Mouse (Mus musculus) heart, embryonic 13.5 days (tissue): ENCODE data around the gene Gm10065. TPM values are rescaled to one million over a fixed set of nuclear protein-coding genes. Genes with fewer than 3 reads are reported as not detected.
"Not testable (repeated sequence)": the region's sequence is repeated elsewhere in the genome, so short reads cannot be mapped to it uniquely, and the experiment has no call there.

Experiments
- ATAC-seq: fragments of 200-750 bp; cut with Nextera tagmentation; 2 replicates; pipeline ENCODE4 v1.8.0; 2017; ENCODE audit warnings: moderate TSS enrichment; ENCODE audit not compliant: insufficient number of reproducible peaks, low FRiP score, low TSS enrichment; ENCODE audit errors: extremely low read depth
- H3K27ac ChIP-seq: fragments of 300-500 bp; sonication (generic); replicated peaks from 2 replicates; pipeline ENCODE4 v1.5.1; 2015; ENCODE audit warnings: moderate library complexity, mild to moderate bottlenecking, inconsistent platforms
- H3K27me3 ChIP-seq: fragments of 300-500 bp; sonication (generic); replicated peaks from 2 replicates; pipeline ENCODE4 v1.6.1; 2015; ENCODE audit warnings: mild to moderate bottlenecking, inconsistent platforms
- H3K36me3 ChIP-seq: fragments of 300-500 bp; sonication (generic); 2 replicates; pipeline ENCODE4 v1.6.1; 2015; ENCODE audit warnings: mild to moderate bottlenecking, inconsistent platforms
- H3K4me1 ChIP-seq: fragments of 300-500 bp; sonication (generic); 2 replicates; pipeline ENCODE4 v1.6.1; 2015; ENCODE audit warnings: inconsistent platforms
- H3K4me2 ChIP-seq: fragments of 300-500 bp; sonication (generic); 2 replicates; pipeline ENCODE4 v1.6.1; 2015; ENCODE audit warnings: inconsistent platforms, mild to moderate bottlenecking, moderate library complexity
- H3K4me3 ChIP-seq: fragments of 300-500 bp; sonication (generic); 2 replicates; pipeline ENCODE4 v1.5.1; 2015; ENCODE audit warnings: moderate library complexity, mild to moderate bottlenecking, inconsistent platforms
- H3K9ac ChIP-seq: fragments of 300-500 bp; sonication (generic); 2 replicates; pipeline ENCODE4 v1.6.1; 2015; ENCODE audit warnings: inconsistent platforms, mild to moderate bottlenecking, moderate library complexity
- H3K9me3 ChIP-seq: fragments of 300-500 bp; sonication (generic); 2 replicates; pipeline ENCODE4 v1.6.1; 2016; ENCODE audit warnings: inconsistent platforms
- WGBS: fragments of 180-500 bp; shearing (Covaris S2); methylation state at CpG from one replicate; pipeline ENCODE4 v1.1.7; 2015; ENCODE audit warnings: mixed read lengths; 5-methylcytosine and 5-hydroxymethylcytosine counted together
- polyA plus RNA-seq: library from polyadenylated mRNA; unstranded; fragments of >200 nt; fragmentation: Nextera tagmentation; extraction: Ambion mirVana; gene quantifications from 2 replicates; pipeline ENCODE4 v1.2.1, GENCODE M21; 2015

Gene Gm10065
- polyA plus RNA-seq, 1 experiment from 2014 or later: not detected

- Histone ChIP-seq H3K9me3 (no peaks in the 10 kb centered on the region), H3K4me1 (peaks cover 7% of the 10 kb centered on the region), H3K36me3 (no peaks in the 10 kb centered on the region), H3K27ac (no peak overlapping the region), H3K9ac (no peak overlapping the region), H3K27me3 (no peaks in the 10 kb centered on the region), H3K4me3 (no peak overlapping the region), H3K4me2 (peak overlapping the region; percentile 84; the same call in 1 of the 2 replicates)
- 82% methylated on average over 10 of the region's 10 CpGs for WGBS
- no peak for ATAC-seq
Measured at GRCm38 (mm10) chr13:21467336-21467735, 11.9 kb downstream of the Gm10065 start.

GRCm38 (mm10) chr13:21462516-21462915 lies 16.7 kb downstream of the Gm10065 start:
- not testable (repeated sequence) for ATAC-seq, H3K27ac ChIP-seq, H3K9ac ChIP-seq, H3K4me3 ChIP-seq, H3K27me3 ChIP-seq, H3K36me3 ChIP-seq, H3K4me1 ChIP-seq, H3K9me3 ChIP-seq, H3K4me2 ChIP-seq
- WGBS: 47% methylated on average over 9 of the region's 9 CpGs

GRCm38 (mm10) chr13:21456347-21456746 lies 22.9 kb downstream of the Gm10065 start:
- WGBS: 6% methylated on average over 4 of the region's 4 CpGs

GRCm38 (mm10) chr13:21454133-21454532 lies 25.1 kb downstream of the Gm10065 start:
- Histone ChIP-seq H3K27ac (peak overlapping the region; percentile 79), H3K4me3 (no peak overlapping the region), H3K9ac (no peak overlapping the region), H3K4me1 (peaks cover 34% of the 10 kb centered on the region), H3K36me3 (peaks cover 13% of the 10 kb centered on the region), H3K9me3 (no peaks in the 10 kb centered on the region), H3K27me3 (no peaks in the 10 kb centered on the region), H3K4me2 (peak overlapping the region; percentile 85)
- no peak for ATAC-seq
- WGBS: 48% methylated on average over 3 of the region's 3 CpGs

More at GRCm38 (mm10) chr13:21456347-21456746, 22.9 kb downstream of the Gm10065 start:
- Histone ChIP-seq H3K36me3 (peaks cover 5% of the 10 kb centered on the region), H3K27ac (no peak overlapping the region), H3K27me3 (no peaks in the 10 kb centered on the region), H3K4me2 (peak overlapping the region; percentile 7; the same call in 1 of the 2 replicates), H3K9me3 (no peaks in the 10 kb centered on the region), H3K4me1 (peaks cover 29% of the 10 kb centered on the region), H3K4me3 (no peak overlapping the region), H3K9ac (no peak overlapping the region)
- no peak for ATAC-seq

- Histone ChIP-seq H3K9ac (peak within 1 kb of the TSS; percentile 84), H3K4me3 (peak within 1 kb of the TSS; percentile 72), H3K4me2 (peak within 1 kb of the TSS; percentile 85), H3K27ac (peak within 1 kb of the TSS; percentile 79), H3K27me3 (no peaks in the 10 kb centered on the region), H3K9me3 (no peaks in the 10 kb centered on the region), H3K36me3 (peaks cover 20% of the 10 kb centered on the region), H3K4me1 (peaks cover 34% of the 10 kb centered on the region)
- ATAC-seq: peak; percentile 54; the same call in 1 of the 2 replicates
- WGBS: under 1% methylated on average over 23 of the region's 23 CpGs
Measured at GRCm38 (mm10) chr13:21453449-21453848, 25.8 kb downstream of the Gm10065 start, which contains the start of gene Zscan26. TSS of gene Zscan26 (minus strand) at chr13:21453730.

GRCm38 (mm10) chr13:21453042-21453441 lies 26.2 kb downstream of the Gm10065 start:
- H3K36me3 ChIP-seq: peaks cover 24% of the 10 kb centered on the region
- ATAC-seq: no peak
- WGBS: 1% methylated on average over 13 of the region's 13 CpGs

GRCm38 (mm10) chr13:21447856-21448614 lies 31.2 kb downstream of the Gm10065 start:
- H3K27me3 ChIP-seq: no peaks in the 10 kb centered on the region
- ATAC-seq: no peak
- H3K4me3 ChIP-seq: no peak overlapping the region
- WGBS: 74% methylated on average over 16 of the region's 16 CpGs
- no peak overlapping the region for H3K9ac ChIP-seq
- peaks cover 20% of the 10 kb centered on the region for H3K4me1 ChIP-seq
- H3K27ac ChIP-seq: no peak overlapping the region
- peaks cover 74% of the 10 kb centered on the region for H3K36me3 ChIP-seq
- no peak overlapping the region for H3K4me2 ChIP-seq
- no peaks in the 10 kb centered on the region for H3K9me3 ChIP-seq

More at GRCm38 (mm10) chr13:21453042-21453441, 26.2 kb downstream of the Gm10065 start:
- peak overlapping the region; percentile 84 for H3K9ac ChIP-seq
- peak overlapping the region; percentile 85 for H3K4me2 ChIP-seq
- H3K27ac ChIP-seq: peak overlapping the region; percentile 79
- no peaks in the 10 kb centered on the region for H3K27me3 ChIP-seq
- peaks cover 34% of the 10 kb centered on the region for H3K4me1 ChIP-seq
- H3K9me3 ChIP-seq: no peaks in the 10 kb centered on the region
- H3K4me3 ChIP-seq: peak overlapping the region; percentile 72

- no peak overlapping the region for H3K4me2 ChIP-seq
- WGBS: 77% methylated on average over 9 of the region's 9 CpGs
- no peaks in the 10 kb centered on the region for H3K27me3 ChIP-seq
- peaks cover 10% of the 10 kb centered on the region; the same call in 1 of the 2 replicates for H3K4me1 ChIP-seq
- H3K27ac ChIP-seq: no peak overlapping the region
- H3K9me3 ChIP-seq: no peaks in the 10 kb centered on the region
- H3K9ac ChIP-seq: no peak overlapping the region
- no peak overlapping the region for H3K4me3 ChIP-seq
- ATAC-seq: no peak
- H3K36me3 ChIP-seq: peaks cover 79% of the 10 kb centered on the region
Measured at GRCm38 (mm10) chr13:21446796-21447195, 32.4 kb downstream of the Gm10065 start.

GRCm38 (mm10) chr13:21441207-21441572 lies 38.1 kb downstream of the Gm10065 start:
- Histone ChIP-seq H3K4me3 (peak overlapping the region; percentile 61), H3K4me1 (peaks cover 8% of the 10 kb centered on the region), H3K9ac (peak overlapping the region; percentile 85), H3K27me3 (no peaks in the 10 kb centered on the region), H3K9me3 (no peaks in the 10 kb centered on the region), H3K4me2 (peak overlapping the region; percentile 92), H3K36me3 (peaks cover 37% of the 10 kb centered on the region), H3K27ac (peak overlapping the region; percentile 90)
- ATAC-seq: no peak
- 19% methylated on average over 10 of the region's 10 CpGs for WGBS

GRCm38 (mm10) chr13:21440503-21441206 lies 38.6 kb downstream of the Gm10065 start, which contains the start of gene Pgbd1:
TSS of gene Pgbd1 (minus strand) at chr13:21441058.
- no peaks in the 10 kb centered on the region for H3K9me3 ChIP-seq
- peaks cover 8% of the 10 kb centered on the region for H3K4me1 ChIP-seq
- H3K36me3 ChIP-seq: peaks cover 32% of the 10 kb centered on the region
- ATAC-seq: peak; percentile 68; the same call in 1 of the 2 replicates
- WGBS: under 1% methylated on average over 32 of the region's 32 CpGs
- peak within 1 kb of the TSS; percentile 85 for H3K9ac ChIP-seq
- H3K27me3 ChIP-seq: no peaks in the 10 kb centered on the region
- H3K27ac ChIP-seq: peak within 1 kb of the TSS; percentile 90
- H3K4me3 ChIP-seq: peak within 1 kb of the TSS; percentile 61
- H3K4me2 ChIP-seq: peak within 1 kb of the TSS; percentile 92

- no peak overlapping the region for H3K9ac ChIP-seq
- peaks cover 11% of the 10 kb centered on the region for H3K4me1 ChIP-seq
- peak overlapping the region; percentile 60; the same call in 1 of the 2 replicates for H3K27ac ChIP-seq
- no peak overlapping the region for H3K4me3 ChIP-seq
- no peaks in the 10 kb centered on the region for H3K27me3 ChIP-seq
- H3K4me2 ChIP-seq: no peak overlapping the region
- WGBS: 68% methylated on average over 4 of the region's 4 CpGs
- H3K36me3 ChIP-seq: no peaks in the 10 kb centered on the region
- H3K9me3 ChIP-seq: no peaks in the 10 kb centered on the region
- no peak for ATAC-seq
Measured at GRCm38 (mm10) chr13:21435476-21435875, 43.8 kb downstream of the Gm10065 start.
